Mouse (Mus musculus) embryonic fibroblast, embryonic 13.5 days (primary cell): Measurements from ENCODE around the gene Ebf1.

Source experiments
- CTCF ChIP-seq: IDR thresholded peaks from 2 replicates; pipeline ENCODE4 v1.5.1; 2011; ENCODE audit warnings: mild to moderate bottlenecking, control low read depth, low read length, moderate library complexity, borderline replicate concordance; ENCODE audit not compliant: insufficient read depth
- POLR2A ChIP-seq: IDR thresholded peaks from 2 replicates; pipeline ENCODE4 v1.6.1; 2011; ENCODE audit warnings: low read depth, mild to moderate bottlenecking, control low read depth, low read length, moderate library complexity

GRCm38 (mm10) chr11:44617734-44618586 lies 843 bp downstream of the Ebf1 start:
- TF ChIP-seq CTCF: no peak
- peak; percentile 72 for TF ChIP-seq POLR2A
